ENCODE assay signal across 11 mouse cellular contexts in the genomic region with DNA sequence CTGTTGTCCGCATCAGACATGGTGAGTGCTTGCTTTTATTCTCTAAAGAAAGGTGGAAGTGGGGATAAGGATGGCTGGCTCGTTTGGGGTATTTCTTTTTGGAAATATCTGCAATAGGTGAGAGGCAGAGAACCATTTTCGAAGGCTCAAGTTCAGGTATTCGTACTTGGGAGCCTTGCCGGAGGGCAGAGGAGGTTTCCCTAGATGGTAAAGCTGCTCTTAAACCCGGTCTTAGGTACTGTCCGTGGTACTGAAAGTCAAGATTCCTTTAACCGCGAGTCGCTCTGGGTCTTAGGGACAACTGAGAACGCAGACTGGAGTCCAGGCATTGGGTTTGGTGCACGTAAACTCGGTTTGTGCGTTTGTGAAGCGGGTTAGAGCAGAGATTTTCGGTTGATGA. TPM values are rescaled to one million over a fixed set of nuclear protein-coding genes. Genes with fewer than 3 reads are reported as not detected.
A peak's percentile ranks its signal among the peaks of the same experiment; 100 is the strongest.
DNase-seq lines count a peak whose midpoint lies in the region; ATAC-seq and TF ChIP-seq lines count a peak whose summit lies in the region.
"Had no signal": no experiment of that assay in that cellular context is flagged by ENCODE, and none has a peak within 500 bp of the region (broad histone marks: within the 10 kb centered on the region; RNA-seq: fewer than 3 reads in every experiment).

No protein-coding gene starts in this region.

- no peak overlapping the region for H3K4me3 ChIP-seq in midbrain, embryonic 11.5 days (ENCODE audit: low read depth, low read length)
- H3K4me3 ChIP-seq in midbrain, postnatal 0 days (ENCODE audit: low read depth, low read length): no peak overlapping the region
- H3K4me3 ChIP-seq in neural tube, embryonic 15.5 days (replicated peaks): peak overlapping the region; percentile 43
- H3K4me3 ChIP-seq: midbrain, embryonic 12.5 days had no signal

- no peak for ATAC-seq in midbrain, embryonic 11.5 days (ENCODE audit: low FRiP score)
- no peak for ATAC-seq in midbrain, postnatal 0 days (ENCODE audit: low FRiP score)
- ATAC-seq in neural tube, embryonic 15.5 days (ENCODE audit: low FRiP score): no peak

- peaks cover 98% of the 10 kb centered on the region for H3K27me3 ChIP-seq in midbrain, embryonic 11.5 days (ENCODE audit: control insufficient read depth, insufficient read depth, low read length)
- peaks cover 68% of the 10 kb centered on the region for H3K27me3 ChIP-seq in midbrain, postnatal 0 days (ENCODE audit: insufficient read depth, low read length)
- H3K27me3 ChIP-seq in neural tube, embryonic 15.5 days (replicated peaks): peaks cover 76% of the 10 kb centered on the region

- 1% methylated on average over 16 of the region's 16 CpGs for WGBS in midbrain, embryonic 11.5 days
- WGBS in midbrain, postnatal 0 days: under 1% methylated on average over 16 of the region's 16 CpGs
- 1% methylated on average over 16 of the region's 16 CpGs for WGBS in neural tube, embryonic 15.5 days

- no peak for TF ChIP-seq CTCF in midbrain, postnatal 0 days (IDR thresholded peaks at IDR 0.05)

- no peak overlapping the region for H3K27ac ChIP-seq in midbrain, embryonic 11.5 days (ENCODE audit: low read depth, low read length)
- no peak overlapping the region for H3K27ac ChIP-seq in midbrain, postnatal 0 days (ENCODE audit: low read depth, low read length)
- peak overlapping the region; percentile 85 for H3K27ac ChIP-seq in neural tube, embryonic 15.5 days (replicated peaks)
- H3K27ac ChIP-seq: midbrain, embryonic 12.5 days had no signal

- intact Hi-C loops in left cerebral cortex, postnatal 4 days (cut with DNase I): no loop called here

- no peak overlapping the region for H3K4me2 ChIP-seq in midbrain, embryonic 11.5 days
- H3K4me2 ChIP-seq in midbrain, postnatal 0 days (ENCODE audit: low read depth, low read length, poor library complexity, severe bottlenecking): no peak overlapping the region
- peak overlapping the region; percentile 57 for H3K4me2 ChIP-seq in neural tube, embryonic 15.5 days
- H3K4me2 ChIP-seq: midbrain, embryonic 12.5 days had no signal

- peaks cover 14% of the 10 kb centered on the region for H3K4me1 ChIP-seq in midbrain, embryonic 11.5 days (ENCODE audit: control insufficient read depth, insufficient read depth, low read length)
- H3K4me1 ChIP-seq in midbrain, postnatal 0 days (ENCODE audit: insufficient read depth, low read length): no peaks in the 10 kb centered on the region
- peaks cover 28% of the 10 kb centered on the region for H3K4me1 ChIP-seq in neural tube, embryonic 15.5 days

- no peaks in the 10 kb centered on the region for H3K36me3 ChIP-seq in midbrain, embryonic 11.5 days (ENCODE audit: control insufficient read depth, insufficient read depth, low read length)
- H3K36me3 ChIP-seq in midbrain, postnatal 0 days (ENCODE audit: insufficient read depth, low read length): no peaks in the 10 kb centered on the region
- H3K36me3 ChIP-seq in neural tube, embryonic 15.5 days: no peaks in the 10 kb centered on the region
- H3K36me3 ChIP-seq: midbrain, embryonic 12.5 days had no signal

- DNase-seq in adrenal gland, adult (ENCODE audit: inconsistent age in 2 of 2, low spot score in 1 of 2): peak; percentile 30 to 82
- no peak for DNase-seq in adrenal gland, postnatal 25 days
- DNase-seq in midbrain, embryonic 11.5 days (ENCODE audit: low spot score, missing footprints): peak; percentile 98
- DNase-seq in midbrain, postnatal 0 days (ENCODE audit: low spot score): no peak
- DNase-seq in hindlimb bud, embryonic 11.5 days (ENCODE audit: extremely low spot score, low read depth, low spot score): peak; percentile 88
- DNase-seq in left cerebral cortex, postnatal 4 days: no peak
- no peak for DNase-seq in frontal cortex, postnatal 14 days (ENCODE audit: low spot score in 2 of 2)

- H3K9ac ChIP-seq in midbrain, embryonic 11.5 days (ENCODE audit: low read length): no peak overlapping the region
- no peak overlapping the region for H3K9ac ChIP-seq in midbrain, postnatal 0 days (replicated peaks; ENCODE audit: low read length, poor library complexity, severe bottlenecking)
- peak overlapping the region; percentile 56 for H3K9ac ChIP-seq in neural tube, embryonic 15.5 days (replicated peaks)
- H3K9ac ChIP-seq: midbrain, embryonic 12.5 days had no signal

- no peaks in the 10 kb centered on the region for H3K9me3 ChIP-seq in midbrain, embryonic 11.5 days (ENCODE audit: control insufficient read depth, low read length)
- no peaks in the 10 kb centered on the region for H3K9me3 ChIP-seq in midbrain, postnatal 0 days (ENCODE audit: low read length)
- no peaks in the 10 kb centered on the region for H3K9me3 ChIP-seq in neural tube, embryonic 15.5 days (replicated peaks)
- H3K9me3 ChIP-seq: midbrain, embryonic 12.5 days had no signal

RNA-seq across cellular contexts. Expression of gene Slc6a5, which starts 0.4 kb away (rescaled TPM):
- 0.48 and 1.3 TPM in 2 replicates for total RNA-seq in adrenal gland, postnatal 25 days (2021)
- polyA plus RNA-seq in midbrain, embryonic 11.5 days (2014; fragmentation: Nextera tagmentation; extraction: Ambion mirVana): 0.07 TPM in 1 of 2 replicates, not detected in the other
- 2.7 and 6.6 TPM in 2 replicates for total RNA-seq in midbrain, postnatal 0 days (2014; rRNA removed)
- 0.22 and 0.36 TPM in 2 replicates for polyA plus RNA-seq in midbrain, postnatal 0 days (2015; fragmentation: Nextera tagmentation; extraction: Ambion mirVana)
- 14.9 and 19.7 TPM in 2 replicates for polyA plus RNA-seq in neural tube, embryonic 15.5 days (2015; fragmentation: Nextera tagmentation; extraction: Ambion mirVana)
- total RNA-seq in left cerebral cortex, postnatal 4 days (2021): not detected
- polyA plus RNA-seq: C2C12; heart, embryonic 16.5 days had no signal

Comparison
In these comparisons a context has a peak if more than half of its experiments do, and no peak if none do; other contexts are left out.
1. DNase-seq: peak in adrenal gland, adult (2 of 2), midbrain, embryonic 11.5 days (single experiment) and hindlimb bud, embryonic 11.5 days (single experiment); none in adrenal gland, postnatal 25 days (single experiment), midbrain, postnatal 0 days (single experiment), left cerebral cortex, postnatal 4 days (single experiment) and frontal cortex, postnatal 14 days (0 of 2).